Mouse (Mus musculus): ENCODE results near the gene Cd68.

DNA sequence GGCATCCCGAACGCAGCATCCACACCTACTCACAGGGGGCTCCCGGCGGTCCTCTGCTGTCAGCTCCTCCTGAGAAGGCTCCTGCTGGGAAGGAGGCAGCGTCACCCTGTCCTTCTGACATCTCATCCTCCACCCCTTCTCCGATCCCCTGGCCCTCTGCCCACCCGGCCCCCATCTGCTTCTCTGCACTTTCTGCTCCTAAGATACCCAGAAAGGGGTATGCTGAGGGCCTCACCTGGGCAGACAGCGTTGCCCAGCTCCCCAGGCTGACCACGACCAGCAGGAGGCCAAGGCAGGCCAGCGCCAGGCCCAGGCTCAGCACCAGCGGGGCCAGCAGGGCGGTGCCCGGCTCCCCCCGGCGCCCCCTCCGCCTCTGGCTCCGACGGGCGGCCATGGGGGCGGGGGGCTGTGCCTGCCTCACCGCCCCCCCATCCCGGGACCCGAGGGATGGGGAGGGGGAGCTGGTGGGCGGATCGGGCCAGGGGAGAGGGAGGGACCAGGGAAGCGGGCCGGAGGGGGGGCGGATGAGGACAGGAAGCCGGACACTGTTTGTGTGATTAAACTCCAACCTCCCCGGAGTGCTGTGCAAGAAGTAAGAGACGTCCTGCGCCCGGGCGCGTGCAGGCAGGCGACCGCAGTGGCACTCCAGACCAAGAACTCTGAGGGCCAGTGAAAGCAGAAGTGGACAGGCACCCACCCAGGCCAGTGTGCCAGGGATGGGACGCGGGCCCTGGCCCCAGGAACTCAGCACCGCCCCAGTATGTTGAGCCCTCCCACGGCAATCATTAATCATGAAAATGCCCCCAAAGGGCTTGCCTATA lies 29.6 kb upstream of the Cd68 start, which contains the start of the genes Tnfsf12 and Tnfsfm13:
- TF ChIP-seq CTCF (IDR thresholded peaks at IDR 0.05; ENCODE audit: control insufficient read depth, insufficient read depth, low read length) (no peak), POLR2A (IDR thresholded peaks at IDR 0.05; ENCODE audit: borderline replicate concordance, control insufficient read depth, low read depth, low read length) (peak; percentile 58; the same call in 1 of the 2 replicates)

Data from bone marrow, adult 2 months (tissue).